Mouse (Mus musculus) MEL-GATA-1-ER (cell line): ENCODE measurements around the gene Tekt1.

ENCODE experiments used
- DNase-seq: peaks from one replicate; pipeline ENCODE4 v3.0.0-alpha.2; 2012; ENCODE audit warnings: low read depth; ENCODE audit errors: extremely low read depth

The Tekt1 gene

GRCm38 (mm10) chr11:72362347-72362741 lies at the start of gene Tekt1:
Gene Tekt1 (minus strand): TSS chr11:72362442.
- DNase-seq: no peak

GRCm38 (mm10) chr11:72411945-72412344 lies 49.7 kb upstream of the Tekt1 start:
- no peak for DNase-seq

- no peak for DNase-seq
Measured at GRCm38 (mm10) chr11:72411093-72411921, 49.1 kb upstream of the Tekt1 start, which contains the start of gene Smtnl2. Gene Smtnl2 (minus strand): TSS chr11:72411713.

GRCm38 (mm10) chr11:72410521-72411092 lies 48.4 kb upstream of the Tekt1 start:
- no peak for DNase-seq

- DNase-seq: no peak
Measured at GRCm38 (mm10) chr11:72409649-72410385, 47.6 kb upstream of the Tekt1 start.

- no peak for DNase-seq
Measured at GRCm38 (mm10) chr11:72408451-72409170, 46.4 kb upstream of the Tekt1 start.

DNA sequence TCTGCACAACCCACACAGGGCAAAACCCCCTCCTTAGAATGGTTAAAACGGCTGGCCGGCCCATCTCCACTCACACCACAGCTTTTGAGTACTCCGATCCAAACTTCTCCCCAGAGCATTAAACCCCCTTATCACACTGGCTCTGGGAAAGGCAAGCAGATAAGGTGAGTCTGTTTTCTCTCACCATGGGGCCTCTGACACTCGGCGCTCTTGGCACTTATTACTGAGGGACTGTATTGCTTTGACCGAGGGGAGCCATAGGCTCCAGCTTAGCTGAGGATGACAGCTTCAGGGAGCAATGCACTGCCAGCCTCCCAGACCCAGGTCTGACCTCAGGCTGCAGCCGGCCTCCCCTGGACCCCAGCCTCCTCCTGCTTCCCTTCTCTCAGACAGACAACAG lies 45.3 kb upstream of the Tekt1 start:
- no peak for DNase-seq

- no peak for DNase-seq
Measured at GRCm38 (mm10) chr11:72407081-72407480, 44.8 kb upstream of the Tekt1 start.

DNA sequence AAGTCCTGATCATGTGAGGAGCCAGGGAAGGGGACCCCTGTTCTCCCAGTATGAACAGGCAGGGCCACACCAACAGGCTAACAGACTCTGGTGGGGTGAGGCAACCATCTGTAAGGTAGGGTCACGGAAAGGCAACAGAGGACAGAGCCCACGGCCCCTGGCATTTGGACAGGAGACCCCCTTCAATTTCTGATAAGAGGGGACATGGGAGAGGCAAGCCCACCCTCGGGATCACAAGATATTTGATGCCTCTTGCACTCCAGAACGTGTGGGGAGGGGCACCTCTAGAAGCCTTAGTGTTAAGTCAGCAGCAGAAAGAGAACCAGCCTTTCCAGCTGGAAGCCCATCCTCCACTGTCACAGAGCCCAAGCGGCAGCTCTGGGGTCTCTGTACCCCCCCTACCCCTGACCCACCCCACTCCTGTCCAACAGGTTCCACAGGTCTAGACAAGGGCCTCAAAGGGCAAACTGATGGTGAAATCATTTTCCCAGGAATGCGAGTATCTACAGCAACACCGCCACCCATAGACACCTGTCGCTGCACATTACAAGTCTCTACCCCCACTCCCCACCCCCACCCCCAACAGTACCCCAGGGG lies 43.9 kb upstream of the Tekt1 start:
- no peak for DNase-seq

DNA sequence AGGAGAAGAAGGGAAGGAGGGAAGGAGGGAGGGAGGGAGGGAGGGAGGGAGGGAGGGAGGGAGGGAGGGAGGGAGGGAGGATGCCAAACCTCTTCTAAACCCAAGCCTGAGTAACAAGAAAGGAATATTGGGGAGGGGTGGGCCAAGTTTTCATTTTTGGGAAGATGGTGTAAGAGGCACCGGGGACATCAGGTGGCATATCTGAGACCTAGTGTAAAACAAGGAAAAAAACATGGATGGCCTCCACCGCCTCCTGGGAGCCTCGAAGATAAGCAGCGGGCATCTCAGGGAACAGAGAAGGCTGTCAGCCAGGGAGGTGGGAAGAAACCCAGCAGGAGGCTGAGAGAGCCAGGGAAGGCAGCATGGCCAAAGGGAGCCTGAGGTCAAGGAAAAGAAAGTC lies 43.3 kb upstream of the Tekt1 start:
- no peak for DNase-seq

DNA sequence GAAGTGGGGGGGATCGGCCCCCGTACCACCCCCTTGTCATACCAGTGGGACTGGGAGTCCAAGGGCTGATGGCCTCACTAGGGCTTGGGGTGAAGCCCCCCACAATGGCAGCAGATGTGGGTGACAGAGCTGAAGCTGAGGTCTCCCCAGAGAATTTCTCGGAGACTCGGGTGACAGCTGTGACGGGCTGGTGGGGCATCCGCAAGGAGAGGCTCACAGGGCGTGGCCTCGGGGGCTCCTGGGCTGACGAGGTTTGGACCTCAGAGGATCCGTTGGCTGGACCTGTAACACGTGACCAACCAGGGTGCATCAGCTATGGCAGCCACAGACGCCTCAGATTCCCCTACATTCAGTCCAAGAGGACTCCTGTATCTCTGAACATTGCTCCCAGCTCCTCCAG lies 40.7 kb upstream of the Tekt1 start:
- DNase-seq: no peak

- no peak for DNase-seq
Measured at GRCm38 (mm10) chr11:72402017-72402416, 39.8 kb upstream of the Tekt1 start.

DNA sequence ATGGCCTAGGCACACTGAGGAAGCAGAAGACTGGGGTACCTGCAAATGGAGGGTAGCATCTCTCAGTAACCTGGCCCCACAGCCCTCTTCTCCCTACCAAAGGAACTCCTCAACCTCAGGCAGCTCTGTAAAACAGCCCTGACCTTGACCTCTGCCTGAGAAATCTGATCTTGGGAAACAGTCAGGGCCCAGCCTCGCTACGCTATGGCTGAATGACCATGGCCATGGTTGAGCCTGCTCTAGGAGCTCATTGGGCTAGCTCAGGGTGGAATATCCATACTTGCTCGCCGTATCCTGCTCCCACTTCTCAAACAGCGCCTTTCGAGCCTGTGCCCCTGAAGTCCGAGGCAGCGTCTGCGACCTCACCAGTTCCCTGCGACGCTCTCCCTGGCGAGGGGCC lies 38.8 kb upstream of the Tekt1 start:
- DNase-seq: no peak

- DNase-seq: no peak
Measured at GRCm38 (mm10) chr11:72397811-72398525, 35.7 kb upstream of the Tekt1 start.

DNA sequence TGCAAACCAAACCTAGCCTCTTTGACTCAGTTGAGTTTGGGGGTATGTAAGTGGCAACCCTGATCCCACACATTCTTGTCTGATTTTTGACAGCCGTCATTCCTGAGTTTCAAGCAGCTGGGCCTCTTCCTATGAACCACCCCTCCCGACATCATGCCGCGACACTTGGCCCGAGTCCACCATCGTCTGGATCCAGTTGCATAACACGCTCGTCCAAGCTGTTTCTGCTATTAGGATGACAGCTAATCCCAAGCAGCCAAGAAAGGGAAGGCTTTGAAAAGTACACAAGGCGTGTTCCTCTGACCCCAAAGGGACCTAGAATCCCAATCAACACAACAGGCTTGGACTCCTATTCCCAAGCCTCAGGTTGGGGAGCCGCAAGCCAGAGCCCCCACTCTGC lies 34.8 kb upstream of the Tekt1 start:
- DNase-seq: no peak

DNA sequence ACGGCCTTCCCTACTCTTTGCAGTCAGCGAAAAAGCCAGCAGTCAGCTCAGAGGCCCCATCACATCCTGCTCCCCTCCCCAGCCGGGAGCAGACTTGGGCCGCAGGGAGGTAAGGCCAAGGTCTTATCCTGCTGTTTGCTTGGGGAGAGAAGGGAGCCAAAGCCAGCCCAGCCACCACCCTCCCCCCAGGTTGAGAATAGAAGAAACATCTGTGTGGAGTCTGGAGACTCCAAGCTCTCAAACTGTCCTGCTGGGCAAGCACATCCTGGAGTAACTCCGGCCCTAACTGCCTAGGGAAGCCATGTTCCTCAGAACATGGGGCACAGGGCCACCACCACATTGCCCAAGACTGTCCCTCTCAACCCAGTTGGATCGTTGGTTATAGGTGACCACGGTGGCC lies 34.4 kb upstream of the Tekt1 start:
- no peak for DNase-seq

DNA sequence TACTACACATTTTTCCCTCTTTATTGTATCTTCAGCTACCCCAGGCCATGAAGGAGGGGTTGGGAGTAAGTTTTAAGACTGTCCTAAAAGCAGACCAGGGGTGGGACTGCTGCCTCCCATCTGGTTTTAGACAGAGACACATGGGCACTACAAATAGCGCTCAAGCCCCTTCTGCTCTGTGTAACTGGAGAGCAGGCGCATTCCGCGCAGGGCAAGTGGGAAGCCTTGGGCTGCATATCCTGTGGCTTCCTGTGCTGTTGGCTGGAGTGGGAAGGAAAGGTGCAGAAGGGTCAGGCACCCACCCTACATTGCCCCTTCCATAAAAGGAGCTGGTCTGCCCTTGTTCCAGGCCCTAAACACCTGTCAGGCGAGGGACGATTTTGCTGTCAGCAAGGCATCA lies 33.4 kb upstream of the Tekt1 start:
- no peak for DNase-seq

- DNase-seq: no peak
Measured at GRCm38 (mm10) chr11:72394694-72395093, 32.5 kb upstream of the Tekt1 start.

DNA sequence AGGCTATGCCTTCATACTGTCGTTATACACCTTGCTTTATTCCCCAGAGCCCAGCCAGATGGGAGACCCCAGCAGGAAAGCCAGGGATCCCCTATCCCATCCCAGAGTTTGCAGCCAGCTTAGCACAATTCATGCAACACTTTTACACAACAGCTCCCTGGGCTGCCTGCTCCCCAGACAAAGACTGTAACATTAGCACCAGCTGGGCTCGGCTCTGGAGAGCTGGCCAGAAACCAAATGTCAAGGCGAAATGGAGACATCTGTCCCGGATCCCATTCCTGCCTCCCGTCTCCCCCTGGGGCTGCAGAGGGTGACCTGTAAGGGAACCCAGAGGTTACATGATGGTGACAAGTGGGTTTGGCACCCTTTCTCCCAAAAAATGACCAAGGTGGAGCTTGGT lies 31.4 kb upstream of the Tekt1 start:
- no peak for DNase-seq

GRCm38 (mm10) chr11:72393243-72393642 lies 31.0 kb upstream of the Tekt1 start:
- DNase-seq: no peak

DNA sequence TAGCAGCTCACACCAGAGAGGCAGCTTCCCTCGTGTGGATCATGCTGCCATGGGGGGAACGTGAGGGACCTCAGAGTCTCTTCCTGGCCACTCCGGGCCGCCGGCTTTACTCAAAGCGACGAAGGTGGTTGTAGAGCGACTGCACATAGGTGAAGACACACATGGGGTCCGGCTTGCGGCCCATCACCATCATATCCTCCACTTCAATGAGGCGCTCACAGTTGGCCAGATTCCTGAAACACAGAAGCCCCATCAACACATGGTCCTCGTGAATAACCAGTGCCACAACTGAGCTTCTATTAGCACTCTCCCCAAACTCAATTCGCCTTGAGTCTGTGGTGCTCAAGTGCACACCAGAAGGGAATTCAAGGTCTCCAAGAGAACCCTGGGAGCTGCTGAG lies 28.9 kb upstream of the Tekt1 start:
- no peak for DNase-seq
